Mouse (Mus musculus) hindbrain, embryonic 15.5 days (tissue): ENCODE measurements around the gene Psmb11. TPM values are rescaled to one million over a fixed set of nuclear protein-coding genes. Genes with fewer than 3 reads are reported as not detected.

Experiments used
- ATAC-seq: fragments of 200-750 bp; cut with Nextera tagmentation; 2 replicates; pipeline ENCODE4 v1.8.0; 2017; ENCODE audit warnings: low read depth, moderate number of reproducible peaks, moderate TSS enrichment; ENCODE audit not compliant: low FRiP score
- H3K27ac ChIP-seq: fragments of 300-500 bp; sonication (generic); replicated peaks from 2 replicates; pipeline ENCODE4 v1.5.1; 2015; ENCODE audit warnings: mild to moderate bottlenecking, inconsistent platforms
- H3K27me3 ChIP-seq: fragments of 300-500 bp; sonication (generic); 2 replicates; pipeline ENCODE4 v1.6.1; 2015; ENCODE audit warnings: control low read depth, inconsistent platforms
- H3K36me3 ChIP-seq: fragments of 300-500 bp; sonication (generic); 2 replicates; pipeline ENCODE4 v1.6.1; 2015; ENCODE audit warnings: control low read depth, inconsistent platforms
- H3K4me1 ChIP-seq: fragments of 300-500 bp; sonication (generic); replicated peaks from 2 replicates; pipeline ENCODE4 v1.6.1; 2015; ENCODE audit warnings: control low read depth, inconsistent platforms
- H3K4me2 ChIP-seq: fragments of 300-500 bp; sonication (generic); 2 replicates; pipeline ENCODE4 v1.6.1; 2015; ENCODE audit warnings: moderate library complexity, mild to moderate bottlenecking, inconsistent platforms
- H3K4me3 ChIP-seq: fragments of 300-500 bp; sonication (generic); 2 replicates; pipeline ENCODE4 v1.5.1; 2015; ENCODE audit warnings: mild to moderate bottlenecking, inconsistent platforms
- H3K9ac ChIP-seq: fragments of 300-500 bp; sonication (generic); 2 replicates; pipeline ENCODE4 v1.6.1; 2015; ENCODE audit warnings: inconsistent platforms
- H3K9me3 ChIP-seq: fragments of 300-500 bp; sonication (generic); 2 replicates; pipeline ENCODE4 v1.6.1; 2016; ENCODE audit warnings: control low read depth, inconsistent platforms
- WGBS: fragments of 180-500 bp; shearing (Covaris S2); methylation state at CpG from one replicate; pipeline ENCODE4 v1.1.7; 2015; 5-methylcytosine and 5-hydroxymethylcytosine counted together
- polyA plus RNA-seq: library from polyadenylated mRNA; unstranded; fragments of >200 nt; fragmentation: Nextera tagmentation; extraction: Ambion mirVana; gene quantifications from 2 replicates; pipeline ENCODE4 v1.2.1, GENCODE M21; 2015

The Psmb11 gene
- polyA plus RNA-seq, 1 experiment from 2014 or later, result not detected

DNA sequence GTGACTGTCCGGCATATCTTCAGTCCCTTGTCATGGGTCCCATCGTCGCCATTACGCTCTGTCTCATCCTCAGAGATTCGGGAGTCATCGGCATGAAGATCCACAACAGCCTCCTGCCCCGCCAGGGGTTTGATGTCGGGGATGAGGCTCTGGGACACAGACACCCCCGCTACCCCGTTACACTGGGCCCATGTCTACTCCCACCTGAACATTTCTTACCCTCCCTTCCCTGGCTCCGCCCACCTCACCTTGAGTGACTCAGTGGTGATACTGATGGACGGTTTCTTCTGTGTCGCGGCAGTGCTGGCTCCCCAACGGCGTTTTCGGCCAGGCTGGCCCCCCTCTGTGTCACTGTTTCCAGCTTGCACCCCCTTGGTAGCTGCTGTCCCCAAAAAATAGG is 25.2 kb downstream of the Psmb11 start:
- Histone ChIP-seq H3K4me3 (no peak overlapping the region), H3K4me1 (peaks cover 40% of the 10 kb centered on the region), H3K27ac (no peak overlapping the region), H3K27me3 (no peaks in the 10 kb centered on the region), H3K4me2 (no peak overlapping the region), H3K36me3 (peaks cover 86% of the 10 kb centered on the region), H3K9ac (no peak overlapping the region), H3K9me3 (no peaks in the 10 kb centered on the region)
- no peak for ATAC-seq
- 96% methylated on average over 17 of the region's 17 CpGs for WGBS

GRCm38 (mm10) chr14:54646898-54647636 is 25.8 kb downstream of the Psmb11 start:
- H3K4me3 ChIP-seq, result no peak overlapping the region
- no peak overlapping the region for H3K4me2 ChIP-seq
- 94% methylated on average over 8 of the region's 8 CpGs for WGBS
- ATAC-seq, result no peak
- peaks cover 43% of the 10 kb centered on the region for H3K4me1 ChIP-seq
- no peaks in the 10 kb centered on the region for H3K27me3 ChIP-seq
- no peak overlapping the region for H3K27ac ChIP-seq
- H3K9ac ChIP-seq, result no peak overlapping the region
- H3K9me3 ChIP-seq, result no peaks in the 10 kb centered on the region
- peaks cover 90% of the 10 kb centered on the region for H3K36me3 ChIP-seq

GRCm38 (mm10) chr14:54647900-54648299 is 26.7 kb downstream of the Psmb11 start:
- peaks cover 47% of the 10 kb centered on the region for H3K4me1 ChIP-seq
- H3K4me2 ChIP-seq, result no peak overlapping the region
- peaks cover 82% of the 10 kb centered on the region for H3K36me3 ChIP-seq
- no peak overlapping the region for H3K27ac ChIP-seq
- H3K9ac ChIP-seq, result no peak overlapping the region
- no peak overlapping the region for H3K4me3 ChIP-seq
- no peaks in the 10 kb centered on the region for H3K9me3 ChIP-seq
- no peaks in the 10 kb centered on the region for H3K27me3 ChIP-seq
- WGBS, result 80% methylated on average over 4 of the region's 4 CpGs
- ATAC-seq, result no peak

DNA sequence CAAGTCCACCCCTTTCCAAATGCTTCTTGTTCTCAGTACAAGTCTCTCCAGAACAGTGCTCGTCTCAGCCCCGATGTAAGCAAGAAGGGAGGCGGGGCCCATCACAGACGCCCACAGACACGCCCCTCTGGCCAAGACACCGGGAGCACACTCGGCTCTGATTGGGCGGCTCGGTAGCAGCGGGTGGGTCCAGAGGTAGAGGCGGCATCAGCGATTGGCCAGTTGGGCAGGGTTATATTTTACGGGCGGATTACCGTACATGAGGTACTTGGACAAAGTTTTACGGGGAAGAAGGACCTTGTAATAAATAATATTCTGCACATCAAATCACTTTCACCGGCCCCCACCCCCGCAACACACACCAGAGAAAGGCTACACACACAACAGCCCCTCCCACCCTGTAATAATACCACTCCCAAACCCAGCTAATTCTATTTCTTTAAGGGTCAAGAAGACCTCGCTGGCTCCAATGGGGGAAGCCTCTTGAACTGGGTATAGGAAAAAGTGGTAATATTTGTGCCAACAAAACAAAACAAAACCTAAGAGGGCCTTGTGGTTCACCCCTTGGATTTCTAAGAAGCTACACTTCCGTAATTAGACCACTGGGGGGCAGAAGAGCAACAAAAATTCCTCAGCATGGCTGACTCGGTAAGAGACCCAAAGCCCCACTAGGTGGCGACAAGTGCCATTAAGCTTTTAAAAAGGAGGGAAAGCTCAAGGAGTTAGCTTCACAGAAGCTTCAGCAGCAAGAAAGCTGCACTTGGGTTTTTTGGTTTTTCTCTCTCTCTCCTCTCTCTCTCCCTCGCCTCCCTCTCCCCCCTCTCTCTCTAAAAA is 29.6 kb downstream of the Psmb11 start:
- peaks cover 55% of the 10 kb centered on the region for H3K4me1 ChIP-seq
- 64% methylated on average over 23 of the region's 23 CpGs for WGBS
- H3K9me3 ChIP-seq, result no peaks in the 10 kb centered on the region
- H3K4me2 ChIP-seq, result peak overlapping the region; percentile 92
- peaks cover 59% of the 10 kb centered on the region for H3K36me3 ChIP-seq
- H3K27me3 ChIP-seq, result no peaks in the 10 kb centered on the region
- H3K9ac ChIP-seq, result no peak overlapping the region
- peak; percentile 31 for ATAC-seq
- H3K27ac ChIP-seq, result peak overlapping the region; percentile 22; the same call in 1 of the 2 replicates
- peak overlapping the region; percentile 6; the same call in 1 of the 2 replicates for H3K4me3 ChIP-seq

DNA sequence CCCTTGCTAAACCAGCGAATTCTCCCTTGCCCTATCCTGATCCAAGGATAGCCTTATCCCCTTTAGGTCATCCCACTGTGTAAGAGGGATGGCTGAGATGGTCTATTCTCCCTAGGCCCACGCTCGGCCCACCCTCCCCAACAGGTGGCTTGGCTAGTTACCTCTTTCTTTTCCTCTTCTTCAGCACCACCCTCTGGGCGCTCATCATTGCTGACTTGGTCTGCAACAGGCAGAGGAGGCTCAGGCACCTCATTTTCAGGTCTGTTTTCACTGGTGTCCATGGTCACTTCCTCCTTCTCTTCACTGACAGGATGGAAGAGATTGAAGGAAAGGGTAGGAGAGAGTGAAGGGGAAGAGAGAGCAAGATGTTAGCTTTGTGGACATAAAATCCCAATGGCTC is 30.3 kb downstream of the Psmb11 start:
- 73% methylated on average over 4 of the region's 4 CpGs for WGBS
- no peaks in the 10 kb centered on the region for H3K27me3 ChIP-seq
- peaks cover 55% of the 10 kb centered on the region for H3K4me1 ChIP-seq
- peak overlapping the region; percentile 92 for H3K4me2 ChIP-seq
- H3K36me3 ChIP-seq, result peaks cover 59% of the 10 kb centered on the region
- no peak; the same call in 1 of the 2 replicates for ATAC-seq
- peak overlapping the region; percentile 6; the same call in 1 of the 2 replicates for H3K4me3 ChIP-seq
- H3K9me3 ChIP-seq, result no peaks in the 10 kb centered on the region
- H3K9ac ChIP-seq, result 0 out of 2 replicates have a peak overlapping the region, but pooled peaks have one; percentile 21
- H3K27ac ChIP-seq, result peak overlapping the region; percentile 22; the same call in 1 of the 2 replicates

DNA sequence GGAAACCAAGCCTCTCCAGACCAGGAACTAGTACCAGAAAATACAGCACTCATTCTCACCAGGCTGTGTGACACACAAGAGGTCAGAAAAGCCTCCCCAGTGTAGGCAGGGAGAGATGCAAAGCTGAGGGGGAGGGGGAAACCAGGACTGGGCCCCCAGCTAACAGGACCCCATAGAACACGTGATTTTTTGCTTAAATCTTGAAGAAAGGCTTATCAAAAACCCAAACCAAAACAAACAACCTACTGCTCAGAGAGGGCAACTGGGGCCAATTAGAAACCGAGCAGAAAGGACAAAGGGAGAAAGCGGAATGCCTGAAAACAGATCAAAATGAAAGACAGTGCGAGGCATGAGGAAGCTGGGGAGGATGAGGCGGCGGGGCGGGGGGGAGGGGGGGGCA is 31.6 kb downstream of the Psmb11 start:
- 0% methylated on average over 7 of the region's 7 CpGs for WGBS
- ATAC-seq, result 0 out of 2 replicates have a peak, but pooled peaks have one; percentile 11
- H3K4me2 ChIP-seq, result peak overlapping the region; percentile 92
- H3K9ac ChIP-seq, result peak overlapping the region; percentile 84
- peaks cover 55% of the 10 kb centered on the region for H3K4me1 ChIP-seq
- H3K27me3 ChIP-seq, result no peaks in the 10 kb centered on the region
- H3K9me3 ChIP-seq, result no peaks in the 10 kb centered on the region
- H3K27ac ChIP-seq, result peak overlapping the region; percentile 87
- peaks cover 59% of the 10 kb centered on the region for H3K36me3 ChIP-seq
- peak overlapping the region; percentile 67 for H3K4me3 ChIP-seq

GRCm38 (mm10) chr14:54653496-54653895 is 32.3 kb downstream of the Psmb11 start:
- peaks cover 59% of the 10 kb centered on the region for H3K36me3 ChIP-seq
- peak overlapping the region; percentile 84 for H3K9ac ChIP-seq
- H3K4me1 ChIP-seq, result peaks cover 48% of the 10 kb centered on the region
- peak overlapping the region; percentile 87 for H3K27ac ChIP-seq
- H3K27me3 ChIP-seq, result no peaks in the 10 kb centered on the region
- no peaks in the 10 kb centered on the region for H3K9me3 ChIP-seq
- H3K4me3 ChIP-seq, result peak overlapping the region; percentile 67
- peak; percentile 86 for ATAC-seq
- peak overlapping the region; percentile 92 for H3K4me2 ChIP-seq
- WGBS, result 0% methylated on average over 12 of the region's 12 CpGs

- H3K4me1 ChIP-seq, result no peaks in the 10 kb centered on the region
- no peak overlapping the region for H3K4me3 ChIP-seq
- H3K36me3 ChIP-seq, result peaks cover 89% of the 10 kb centered on the region
- no peak overlapping the region for H3K27ac ChIP-seq
- 91% methylated on average over 2 of the region's 2 CpGs for WGBS
- ATAC-seq, result no peak
- no peaks in the 10 kb centered on the region for H3K9me3 ChIP-seq
- no peak overlapping the region for H3K4me2 ChIP-seq
- H3K27me3 ChIP-seq, result no peaks in the 10 kb centered on the region
- H3K9ac ChIP-seq, result no peak overlapping the region
Measured at GRCm38 (mm10) chr14:54660009-54660408, 38.8 kb downstream of the Psmb11 start.

DNA sequence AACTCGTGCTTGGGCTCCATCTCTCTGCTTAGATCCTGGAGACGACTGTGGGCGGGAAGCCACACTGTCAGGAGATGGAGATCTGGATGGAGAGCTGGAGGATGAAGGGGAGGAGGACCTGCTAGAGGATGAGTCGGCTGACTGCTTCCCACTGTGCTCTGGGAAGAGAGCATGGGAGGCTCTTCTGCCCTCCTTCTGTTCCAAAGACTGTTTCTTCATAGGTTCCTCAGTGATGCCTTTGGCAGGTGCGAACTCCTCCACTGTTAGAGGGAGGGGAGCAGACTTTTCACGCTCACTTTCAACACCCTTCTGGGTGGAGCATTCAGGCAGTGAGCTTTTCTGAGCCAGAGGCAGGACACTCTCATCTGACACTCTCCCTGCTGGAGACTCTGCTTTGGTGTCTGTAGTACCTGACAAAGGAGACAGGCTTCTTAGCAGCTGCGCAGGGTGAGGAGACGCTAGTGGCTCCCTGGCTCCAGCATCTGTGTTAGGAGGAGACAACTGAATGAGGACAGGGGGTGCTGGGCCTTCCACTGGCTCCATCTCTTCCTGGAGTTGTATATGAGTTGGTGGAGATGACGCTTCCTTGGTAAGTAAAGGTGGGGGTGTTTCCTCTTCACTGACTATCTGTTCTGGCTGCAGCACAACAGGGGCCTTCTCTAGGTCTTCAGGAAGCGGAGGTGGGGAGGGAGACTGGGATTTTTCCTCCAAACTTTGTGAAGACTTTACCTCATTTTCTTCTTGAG is 43.4 kb downstream of the Psmb11 start:
- Histone ChIP-seq H3K4me3 (no peak overlapping the region), H3K27ac (no peak overlapping the region), H3K9ac (no peak overlapping the region), H3K9me3 (no peaks in the 10 kb centered on the region), H3K27me3 (no peaks in the 10 kb centered on the region), H3K4me1 (no peaks in the 10 kb centered on the region), H3K36me3 (peaks cover 87% of the 10 kb centered on the region), H3K4me2 (no peak overlapping the region)
- no peak for ATAC-seq
- WGBS, result 94% methylated on average over 10 of the region's 10 CpGs

DNA sequence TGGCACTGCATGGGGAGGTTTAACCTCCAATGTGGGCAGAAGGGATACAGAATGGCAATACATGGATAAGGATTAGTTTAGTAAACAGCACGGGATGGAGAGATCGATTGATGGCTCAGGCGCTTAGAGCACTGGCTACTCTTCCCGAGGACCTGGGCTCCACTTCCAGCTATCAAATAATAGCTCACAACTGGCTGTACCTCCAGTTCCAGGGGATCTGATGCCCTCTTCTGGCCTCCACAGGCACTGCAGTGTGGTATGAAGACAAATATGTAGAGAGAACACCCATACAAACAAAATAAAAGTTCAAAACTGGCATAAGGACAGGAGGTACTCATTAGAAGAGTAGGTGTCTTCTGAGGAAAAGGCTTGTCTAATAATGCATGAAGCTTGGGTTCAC is 48.1 kb downstream of the Psmb11 start:
- H3K9me3 ChIP-seq, result no peaks in the 10 kb centered on the region
- 84% methylated on average over 4 of the region's 4 CpGs for WGBS
- H3K36me3 ChIP-seq, result peaks cover 68% of the 10 kb centered on the region
- H3K27me3 ChIP-seq, result no peaks in the 10 kb centered on the region
- H3K4me1 ChIP-seq, result no peaks in the 10 kb centered on the region
- H3K4me3 ChIP-seq, result no peak overlapping the region
- no peak overlapping the region for H3K9ac ChIP-seq
- no peak overlapping the region for H3K4me2 ChIP-seq
- ATAC-seq, result no peak
- H3K27ac ChIP-seq, result no peak overlapping the region

- Histone ChIP-seq H3K4me3 (no peak overlapping the region), H3K9ac (no peak overlapping the region), H3K27me3 (no peaks in the 10 kb centered on the region), H3K36me3 (peaks cover 67% of the 10 kb centered on the region), H3K4me2 (no peak overlapping the region), H3K9me3 (no peaks in the 10 kb centered on the region), H3K4me1 (no peaks in the 10 kb centered on the region), H3K27ac (no peak overlapping the region)
- no peak for ATAC-seq
- WGBS, result 76% methylated on average over 2 of the region's 2 CpGs
Measured at GRCm38 (mm10) chr14:54674317-54674716, 53.1 kb downstream of the Psmb11 start.
